Mouse (Mus musculus) MEL (cell line): ENCODE results near the gene Mepe. TPM values are rescaled to one million over a fixed set of nuclear protein-coding genes. Genes with fewer than 3 reads are reported as not detected.

Experiments used
- DNase-seq: peaks from one replicate; pipeline ENCODE4 v3.0.0; 2011; ENCODE audit warnings: low read depth, low spot score
- H3K27ac ChIP-seq: 2 replicates; pipeline ENCODE4 v1.5.1; 2012; ENCODE audit warnings: low read depth, mild to moderate bottlenecking, control low read depth, low read length, moderate library complexity; ENCODE audit not compliant: control insufficient read depth
- H3K27me3 ChIP-seq, 2 experiments: fragments of 150-350 bp in 1 of 2; sonication (generic) in 1 of 2; 2 replicates each; pipeline ENCODE4 v1.6.1; 2012; ENCODE audit warnings: low read length in 2 of 2, mild to moderate bottlenecking in 2 of 2, improper control_type of control experiment in 1 of 2, moderate library complexity in 1 of 2; ENCODE audit not compliant: insufficient read depth in 2 of 2, control insufficient read depth in 1 of 2
- H3K36me3 ChIP-seq, 2 experiments: 2 replicates each; pipeline ENCODE4 v1.6.1; 2012 to 2014; ENCODE audit warnings: low read length in 2 of 2, improper control_type of control experiment in 1 of 2, inconsistent platforms in 1 of 2, mild to moderate bottlenecking in 1 of 2; ENCODE audit not compliant: insufficient read depth in 2 of 2, control insufficient read depth in 1 of 2
- H3K4me1 ChIP-seq, 2 experiments: fragments of 150-350 bp in 1 of 2; sonication (generic) in 1 of 2; 2 replicates each; pipeline ENCODE4 v1.6.1; 2012; ENCODE audit warnings: low read length in 2 of 2, improper control_type of control experiment in 1 of 2, mild to moderate bottlenecking in 1 of 2; ENCODE audit not compliant: insufficient read depth in 2 of 2, control insufficient read depth in 1 of 2
- H3K4me3 ChIP-seq, 2 experiments: fragments of 150-350 bp in 1 of 2; sonication (generic) in 1 of 2; 2 replicates each; pipeline ENCODE4 v1.5.1; 2012; ENCODE audit warnings: low read depth in 2 of 2, low read length in 2 of 2, mild to moderate bottlenecking in 2 of 2, moderate library complexity in 2 of 2, control low read depth in 1 of 2, improper control_type of control experiment in 1 of 2; ENCODE audit not compliant: control insufficient read depth in 1 of 2, insufficient read depth in 1 of 2
- H3K79me2 ChIP-seq: 2 replicates; pipeline ENCODE4 v1.6.1; 2012; ENCODE audit warnings: mild to moderate bottlenecking, low read length, moderate library complexity; ENCODE audit not compliant: control insufficient read depth, poor library complexity, insufficient read depth
- H3K9ac ChIP-seq: 2 replicates; pipeline ENCODE4 v1.6.1; 2012; ENCODE audit warnings: low read depth, mild to moderate bottlenecking, control low read depth, low read length, moderate library complexity; ENCODE audit not compliant: control insufficient read depth, poor library complexity, severe bottlenecking
- H3K9me3 ChIP-seq: fragments of 150-350 bp; sonication (generic); replicated peaks from 2 replicates; pipeline ENCODE4 v1.6.1; 2012; ENCODE audit warnings: mild to moderate bottlenecking, low read length, improper control_type of control experiment, moderate library complexity; ENCODE audit not compliant: insufficient read depth
- CHD1 ChIP-seq: IDR thresholded peaks from 2 replicates; pipeline ENCODE4 v1.6.1; 2012; ENCODE audit warnings: low read depth, mild to moderate bottlenecking, inconsistent platforms, low read length, improper control_type of control experiment
- CHD2 ChIP-seq: IDR thresholded peaks from 2 replicates; pipeline ENCODE4 v1.6.1; 2011; ENCODE audit warnings: low read length, improper control_type of control experiment
- ELF1 ChIP-seq: IDR thresholded peaks from 2 replicates; pipeline ENCODE4 v1.6.1; 2014; ENCODE audit warnings: low read depth, mild to moderate bottlenecking, inconsistent platforms, low read length, improper control_type of control experiment, moderate library complexity
- EP300 ChIP-seq, 2 experiments: IDR thresholded peaks; 2 replicates each; pipeline ENCODE4 v1.6.1; 2011; ENCODE audit warnings: improper control_type of control experiment in 2 of 2, low read length in 2 of 2, low read depth in 1 of 2, mild to moderate bottlenecking in 1 of 2
- ETS1 ChIP-seq: IDR thresholded peaks from 2 replicates; pipeline ENCODE4 v1.6.1; 2012; ENCODE audit warnings: low read depth, mild to moderate bottlenecking, inconsistent platforms, low read length, improper control_type of control experiment, moderate library complexity
- GABPA ChIP-seq: IDR thresholded peaks from 2 replicates; pipeline ENCODE4 v1.6.1; 2012; ENCODE audit warnings: low read depth, mild to moderate bottlenecking, inconsistent platforms, low read length, improper control_type of control experiment, moderate library complexity
- GATA1 ChIP-seq: IDR thresholded peaks from 2 replicates; pipeline ENCODE4 v1.6.1; 2011; ENCODE audit warnings: low read depth, low read length, improper control_type of control experiment
- JUND ChIP-seq: IDR thresholded peaks from 2 replicates; pipeline ENCODE4 v1.6.1; 2011; ENCODE audit warnings: low read depth, mild to moderate bottlenecking, improper control_type of control experiment, low read length
- KAT2A ChIP-seq: conservative IDR thresholded peaks from 2 replicates; pipeline ENCODE4 v1.6.1; 2012; ENCODE audit warnings: low read depth, low read length, improper control_type of control experiment, inconsistent platforms
- MAFK ChIP-seq: IDR thresholded peaks from 2 replicates; pipeline ENCODE4 v1.6.1; 2011; ENCODE audit warnings: low read depth, mild to moderate bottlenecking, low read length, improper control_type of control experiment, borderline replicate concordance
- MAX ChIP-seq: IDR thresholded peaks from 2 replicates; pipeline ENCODE4 v1.6.1; 2011; ENCODE audit warnings: low read length, improper control_type of control experiment
- NELFE ChIP-seq: IDR thresholded peaks from 2 replicates; pipeline ENCODE4 v1.6.1; 2011; ENCODE audit warnings: low read depth, low read length, improper control_type of control experiment
- POLR2AphosphoS5 ChIP-seq: IDR thresholded peaks from 2 replicates; pipeline ENCODE4 v1.6.1; 2012; ENCODE audit warnings: low read depth, borderline replicate concordance, mild to moderate bottlenecking, inconsistent platforms, low read length, moderate library complexity, mixed read lengths
- RAD21 ChIP-seq: IDR thresholded peaks from 2 replicates; pipeline ENCODE4 v1.6.1; 2011; ENCODE audit warnings: mild to moderate bottlenecking, low read depth, low read length, improper control_type of control experiment
- RCOR1 ChIP-seq: IDR thresholded peaks from 2 replicates; pipeline ENCODE4 v1.6.1; 2012; ENCODE audit warnings: low read depth, mild to moderate bottlenecking, inconsistent platforms, low read length, improper control_type of control experiment
- SIN3A ChIP-seq: IDR thresholded peaks from 2 replicates; pipeline ENCODE4 v1.6.1; 2012; ENCODE audit warnings: low read length, improper control_type of control experiment, inconsistent platforms
- TAL1 ChIP-seq: IDR thresholded peaks from 2 replicates; pipeline ENCODE4 v1.6.1; 2012; ENCODE audit warnings: mild to moderate bottlenecking, inconsistent platforms, low read length, moderate library complexity, mixed read lengths
- TBP ChIP-seq: IDR thresholded peaks from 2 replicates; pipeline ENCODE4 v1.8.0; 2011; ENCODE audit warnings: low read depth, low read length, improper control_type of control experiment
- UBTF ChIP-seq: IDR thresholded peaks from 2 replicates; pipeline ENCODE4 v1.6.1; 2012; ENCODE audit warnings: low read depth, mild to moderate bottlenecking, inconsistent platforms, low read length, improper control_type of control experiment, moderate library complexity, borderline replicate concordance; ENCODE audit not compliant: insufficient read depth
- USF1 ChIP-seq: IDR thresholded peaks from 2 replicates; pipeline ENCODE4 v1.6.1; 2014; ENCODE audit warnings: low read depth, mild to moderate bottlenecking, inconsistent platforms, low read length, improper control_type of control experiment, moderate library complexity
- USF2 ChIP-seq, 2 experiments: IDR thresholded peaks; 2 replicates each; pipeline ENCODE4 v1.6.1; 2011 to 2012; ENCODE audit warnings: improper control_type of control experiment in 2 of 2, low read length in 2 of 2, borderline replicate concordance in 1 of 2, inconsistent platforms in 1 of 2, low read depth in 1 of 2, mild to moderate bottlenecking in 1 of 2; ENCODE audit not compliant: insufficient read depth in 1 of 2
- ZC3H11A ChIP-seq: IDR thresholded peaks from 2 replicates; pipeline ENCODE4 v1.6.1; 2012; ENCODE audit warnings: low read depth, mild to moderate bottlenecking, inconsistent platforms, low read length, improper control_type of control experiment
- ZKSCAN1 ChIP-seq: IDR thresholded peaks from 2 replicates; pipeline ENCODE4 v1.6.1; 2012; ENCODE audit warnings: low read depth, mild to moderate bottlenecking, inconsistent platforms, low read length, improper control_type of control experiment, moderate library complexity
- ZMIZ1 ChIP-seq: IDR thresholded peaks from 2 replicates; pipeline ENCODE4 v1.6.1; 2012; ENCODE audit warnings: low read depth, mild to moderate bottlenecking, inconsistent platforms, low read length, improper control_type of control experiment, moderate library complexity
- polyA plus RNA-seq, 2 experiments: library from polyadenylated mRNA; stranded (reverse) in 1 of 2; unstranded in 1 of 2; fragments of >175 nt in 1 of 2; fragments of >200 nt in 1 of 2; gene quantifications; 2 replicates each; pipeline versions ENCODE4 v1.2.1 to v1.2.4; 2012; ENCODE audit warnings: low replicate concordance in 2 of 2, low read depth in 1 of 2; ENCODE audit not compliant: insufficient read length in 2 of 2, insufficient read depth in 1 of 2, missing spikeins in 1 of 2
- total RNA-seq: library from RNA; depleted of rRNA; stranded (reverse); fragments of 300-350 nt; gene quantifications from 2 replicates; pipeline ENCODE4 v1.2.3, GENCODE M21; 2012; rRNA removed

The Mepe gene
- total RNA-seq (not detected in 2 replicates), polyA plus RNA-seq (not detected)

GRCm38 (mm10) chr5:104325029-104325428 is at the start of gene Mepe:
Gene Mepe, plus strand, starts transcription at chr5:104325329.
- no peak for TF ChIP-seq SIN3A
- TF ChIP-seq GATA1 = no peak
- no peak for TF ChIP-seq RCOR1
- no peak for TF ChIP-seq ZKSCAN1
- TF ChIP-seq ETS1 = no peak
- TF ChIP-seq TAL1 = no peak
- TF ChIP-seq USF2 (IDR thresholded peaks at IDR 0.05; ENCODE audit: borderline replicate concordance in 1 of 2, insufficient read depth in 1 of 2, low read depth in 1 of 2, low read length in 2 of 2) = no peak
- TF ChIP-seq KAT2A = no peak
- no peak for TF ChIP-seq EP300 (IDR thresholded peaks at IDR 0.05; ENCODE audit: low read depth in 1 of 2, low read length in 2 of 2)
- no peak for TF ChIP-seq MAFK
- TF ChIP-seq CHD2 = no peak
- TF ChIP-seq CHD1 = no peak
- TF ChIP-seq TBP = no peak

DNA sequence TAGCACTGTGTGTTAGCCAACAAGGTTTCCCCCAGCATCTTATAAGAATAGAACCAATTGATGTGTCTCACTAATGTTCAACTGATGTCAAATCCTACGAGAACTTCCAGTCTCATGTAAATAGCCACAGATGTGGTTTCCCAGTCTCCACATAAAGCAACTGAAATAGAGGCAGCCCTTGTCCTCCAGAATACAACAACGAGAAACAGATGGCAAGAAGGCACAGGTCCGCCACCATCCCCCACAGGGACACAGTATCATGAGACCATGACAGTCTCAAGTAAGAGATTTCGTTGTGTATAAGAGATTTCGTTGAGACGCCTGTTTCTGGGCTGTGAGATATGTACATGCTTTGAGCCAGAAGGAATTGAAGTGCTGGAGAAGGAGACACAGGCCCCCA is 30.9 kb upstream of the Mepe start:
- DNase-seq = no peak
- Histone ChIP-seq H3K79me2 (no peaks in the 10 kb centered on the region), H3K9me3 (no peaks in the 10 kb centered on the region), H3K27me3 (no peaks in the 10 kb centered on the region), H3K4me3 (no peak overlapping the region), H3K27ac (no peak overlapping the region), H3K4me1 (no peaks in the 10 kb centered on the region), H3K36me3 (no peaks in the 10 kb centered on the region), H3K9ac (no peak overlapping the region)
- TF ChIP-seq EP300 (IDR thresholded peaks at IDR 0.05; ENCODE audit: low read depth in 1 of 2, low read length in 2 of 2) = no peak
- no peak for TF ChIP-seq JUND

More at GRCm38 (mm10) chr5:104325029-104325428, at the start of gene Mepe:
- Histone ChIP-seq H3K79me2 (no peaks in the 10 kb centered on the region), H3K27ac (no peak within 1 kb of the TSS), H3K4me1 (no peaks in the 10 kb centered on the region), H3K27me3 (no peaks in the 10 kb centered on the region), H3K9me3 (no peaks in the 10 kb centered on the region), H3K4me3 (no peak within 1 kb of the TSS), H3K9ac (no peak within 1 kb of the TSS), H3K36me3 (no peaks in the 10 kb centered on the region)
- DNase-seq = no peak

GRCm38 (mm10) chr5:104298994-104299393 is 26.1 kb upstream of the Mepe start, which contains the start of gene Ibsp:
Gene Ibsp, plus strand, starts transcription at chr5:104299171.
- no peak for DNase-seq
- no peak for TF ChIP-seq MAX
- no peak for TF ChIP-seq RCOR1
- TF ChIP-seq UBTF = no peak
- no peak for TF ChIP-seq ZC3H11A
- TF ChIP-seq NELFE = no peak
- no peak for TF ChIP-seq CHD1
- TF ChIP-seq EP300 (IDR thresholded peaks at IDR 0.05; ENCODE audit: low read depth in 1 of 2, low read length in 2 of 2) = no peak
- TF ChIP-seq ZMIZ1 = no peak
- no peak for TF ChIP-seq RAD21
- TF ChIP-seq ELF1 = no peak
- TF ChIP-seq POLR2AphosphoS5 = no peak
- no peak for TF ChIP-seq USF1
- no peak for TF ChIP-seq GABPA
- H3K9me3 ChIP-seq = no peaks in the 10 kb centered on the region

More at GRCm38 (mm10) chr5:104298994-104299393, 26.1 kb upstream of the Mepe start, which contains the start of gene Ibsp:
- no peak within 1 kb of the TSS for H3K4me3 ChIP-seq
- H3K4me1 ChIP-seq = no peaks in the 10 kb centered on the region
- no peak within 1 kb of the TSS for H3K27ac ChIP-seq
- no peak within 1 kb of the TSS for H3K9ac ChIP-seq
- no peaks in the 10 kb centered on the region for H3K79me2 ChIP-seq
- no peaks in the 10 kb centered on the region for H3K36me3 ChIP-seq
- no peaks in the 10 kb centered on the region for H3K27me3 ChIP-seq
